Mouse (Mus musculus) retina, postnatal 7 days (tissue): ENCODE measurements around the gene Daam1.

Experiments used
- DNase-seq: peaks from one replicate; pipeline ENCODE4 v3.0.0-alpha.2; 2012; ENCODE audit warnings: low read depth, low spot score

Daam1 gene

DNA sequence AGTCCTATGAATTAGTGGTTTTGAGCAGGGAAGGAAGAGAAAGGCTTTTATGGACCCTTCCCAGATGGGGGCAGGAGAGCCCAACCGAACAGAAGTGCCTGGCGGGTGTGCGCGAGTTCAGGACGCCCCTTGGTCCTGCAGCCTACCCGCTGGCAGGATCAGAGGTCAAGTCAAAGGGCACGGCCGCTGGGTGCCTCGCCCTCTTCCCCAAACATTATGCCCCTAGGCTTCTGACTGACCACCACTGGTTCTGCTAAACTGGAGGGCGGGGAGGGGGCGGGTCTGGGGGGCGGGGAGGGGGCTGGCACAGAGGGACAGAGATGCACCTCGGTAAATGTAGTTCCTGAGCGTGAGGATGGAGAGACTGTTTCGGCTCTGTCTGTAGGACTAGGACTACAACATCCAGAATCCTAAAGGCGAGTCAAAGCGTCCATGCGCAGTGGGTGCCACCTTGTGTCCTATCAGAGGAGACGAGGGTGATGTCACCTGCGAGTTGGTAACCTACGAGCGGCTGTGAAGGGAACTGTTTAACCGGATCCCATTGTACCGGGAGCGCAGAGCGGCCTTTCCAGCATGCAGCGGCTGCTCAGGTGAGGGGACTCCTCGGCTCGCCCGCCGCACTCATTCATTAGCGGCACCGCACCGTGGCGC is at the start of gene Daam1:
Daam1 (plus strand) TSS at position 472 of the 651 bp plus-strand sequence.
- DNase-seq: peak; percentile 95

DNA sequence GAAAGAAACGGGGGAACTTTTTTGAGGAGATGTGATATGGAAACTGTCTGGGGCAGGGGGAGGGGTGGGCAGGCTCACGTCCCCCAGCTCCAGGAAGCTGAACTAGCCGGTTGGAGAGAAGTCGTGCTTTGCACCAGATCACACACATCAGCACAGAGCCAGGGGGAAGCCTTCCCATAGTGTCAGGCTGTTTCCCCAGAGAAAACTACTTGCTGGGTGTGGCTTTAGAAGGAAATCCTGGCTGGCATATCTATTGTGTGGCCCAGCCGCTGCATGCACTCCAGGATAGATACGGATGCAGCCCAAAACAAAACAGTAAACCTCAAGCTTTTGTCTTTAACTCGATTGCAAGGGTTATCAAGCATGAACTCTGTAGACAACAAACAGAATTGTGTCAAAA is 49.7 kb upstream of the Daam1 start:
- DNase-seq: no peak

GRCm38 (mm10) chr12:71783970-71784369 is 46.9 kb upstream of the Daam1 start:
- DNase-seq: no peak

DNA sequence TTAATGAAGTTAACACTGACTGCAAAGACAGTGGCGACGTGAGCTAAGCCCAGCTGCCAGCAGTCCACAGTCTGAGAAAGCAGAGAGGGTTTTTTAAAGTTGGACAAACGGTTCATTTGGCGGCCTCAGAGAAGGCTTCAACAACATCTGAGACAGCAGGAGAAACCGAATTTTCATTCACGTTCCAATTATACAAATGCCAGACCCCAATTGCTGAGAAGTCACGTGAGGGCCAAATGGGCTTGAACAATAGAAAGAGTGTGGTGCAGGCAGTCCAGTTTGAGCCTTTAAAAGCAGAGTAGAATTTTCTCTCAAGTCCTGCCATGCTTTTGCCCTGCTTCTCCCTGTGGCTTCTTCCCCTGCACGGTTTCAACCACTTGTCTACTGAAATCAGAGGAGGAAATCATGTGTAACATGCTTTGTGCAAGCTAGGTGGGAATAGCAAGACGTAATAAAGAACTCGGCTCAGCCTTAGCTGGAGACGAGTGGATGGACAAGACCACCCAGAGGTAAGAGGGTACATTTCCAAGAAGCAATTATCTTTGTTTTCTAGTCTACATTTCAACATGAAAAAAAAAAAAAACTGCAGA is 46.1 kb upstream of the Daam1 start:
- no peak for DNase-seq

DNA sequence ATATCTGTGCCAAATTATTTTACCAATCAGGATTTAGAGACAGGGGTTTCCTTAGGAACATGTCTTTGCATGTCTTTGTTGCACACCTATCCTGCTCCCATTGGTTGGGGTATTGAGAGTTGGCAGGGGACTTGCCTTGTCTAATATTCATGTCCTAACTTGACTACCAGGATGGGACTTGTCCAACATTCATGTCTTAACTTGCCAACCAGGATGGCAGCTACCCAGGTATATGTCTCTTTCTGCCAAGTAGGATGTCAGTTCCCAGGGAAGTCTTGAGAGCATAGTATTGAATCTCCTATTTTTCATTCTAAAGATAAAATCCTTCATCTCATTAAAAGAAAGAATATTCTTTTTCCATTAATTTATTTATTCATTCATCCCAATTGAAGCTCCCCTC is 44.4 kb upstream of the Daam1 start:
- DNase-seq: no peak

DNA sequence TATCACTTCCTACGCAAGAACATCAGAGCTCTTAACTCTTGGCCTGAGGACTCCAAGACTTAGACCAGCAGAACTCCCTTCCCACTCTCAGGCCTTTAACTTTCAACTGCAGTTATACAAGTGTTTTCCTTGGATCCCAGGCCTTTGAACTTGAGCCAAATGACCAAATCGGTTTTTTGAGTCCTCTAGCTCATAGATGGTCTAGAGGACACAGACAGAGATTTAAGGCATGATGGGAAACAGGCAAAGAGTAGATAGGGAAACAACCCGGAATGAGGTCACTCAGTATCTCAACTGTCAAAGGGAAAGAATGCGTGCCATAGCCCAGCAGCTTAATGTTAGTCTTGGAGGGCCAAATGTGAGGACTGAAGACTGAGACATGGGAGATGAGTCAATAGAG is 42.1 kb upstream of the Daam1 start:
- no peak for DNase-seq

DNA sequence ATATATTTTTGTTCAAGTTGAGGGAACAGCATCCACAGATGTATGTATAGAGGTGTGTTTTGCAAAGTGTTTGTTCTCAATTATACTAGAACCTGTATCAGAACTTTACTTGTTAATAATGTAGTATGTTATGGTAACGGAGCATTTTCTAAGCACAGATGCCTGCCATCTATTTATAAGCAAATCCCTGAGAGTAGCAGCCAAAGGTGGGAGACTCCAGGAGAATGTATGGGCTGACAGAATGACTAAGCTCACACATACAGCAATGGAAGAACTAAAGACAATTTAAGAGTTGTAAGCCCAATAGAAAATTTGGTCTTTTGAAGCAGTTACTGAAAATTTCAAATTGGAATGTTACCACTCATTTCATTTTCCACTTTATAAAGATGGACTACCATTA is 40.3 kb upstream of the Daam1 start:
- DNase-seq: no peak

GRCm38 (mm10) chr12:71793114-71793513 is 37.8 kb upstream of the Daam1 start:
- no peak for DNase-seq

- DNase-seq: no peak
These were observed 35.3 kb upstream of the Daam1 start for GRCm38 (mm10) chr12:71795626-71796025.

DNA sequence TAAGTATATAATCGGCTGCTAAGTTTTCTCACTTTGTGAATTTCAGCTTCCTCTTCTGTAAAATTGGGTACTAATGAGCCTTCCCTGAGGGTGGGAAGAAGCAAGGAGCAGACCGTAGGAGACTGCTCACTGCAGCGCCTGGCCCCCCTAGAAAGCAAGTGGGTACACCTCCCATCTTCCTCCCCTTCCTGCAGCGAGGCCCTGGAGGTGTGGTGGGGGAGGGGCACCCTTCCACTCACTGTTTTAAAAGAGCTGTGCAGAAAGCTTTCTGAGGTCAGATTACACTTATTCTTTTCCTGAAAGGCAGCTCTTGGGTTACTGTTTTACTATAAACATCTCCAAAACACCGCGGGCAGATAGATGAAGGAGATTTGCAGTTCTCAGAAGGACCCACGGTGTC is 34.4 kb upstream of the Daam1 start:
- DNase-seq: no peak

DNA sequence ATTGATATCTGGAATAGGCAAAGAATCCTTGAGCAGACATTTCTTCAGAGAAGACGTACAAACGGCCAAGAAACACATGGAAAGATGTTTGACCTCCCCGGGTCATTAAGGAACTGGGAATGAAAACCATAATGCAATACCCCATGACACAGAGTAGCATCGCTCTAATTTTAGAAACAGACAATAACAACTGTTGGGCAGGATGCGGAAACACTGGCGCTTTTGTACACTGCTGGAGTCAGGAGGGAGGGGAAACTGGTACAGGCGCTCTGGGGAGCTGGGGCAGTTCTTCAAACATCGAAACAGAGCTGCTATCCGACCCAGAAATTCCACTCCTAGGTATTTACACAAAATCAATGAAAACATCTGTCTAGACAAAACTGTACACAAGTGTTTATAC is 23.6 kb upstream of the Daam1 start:
- DNase-seq: no peak

DNA sequence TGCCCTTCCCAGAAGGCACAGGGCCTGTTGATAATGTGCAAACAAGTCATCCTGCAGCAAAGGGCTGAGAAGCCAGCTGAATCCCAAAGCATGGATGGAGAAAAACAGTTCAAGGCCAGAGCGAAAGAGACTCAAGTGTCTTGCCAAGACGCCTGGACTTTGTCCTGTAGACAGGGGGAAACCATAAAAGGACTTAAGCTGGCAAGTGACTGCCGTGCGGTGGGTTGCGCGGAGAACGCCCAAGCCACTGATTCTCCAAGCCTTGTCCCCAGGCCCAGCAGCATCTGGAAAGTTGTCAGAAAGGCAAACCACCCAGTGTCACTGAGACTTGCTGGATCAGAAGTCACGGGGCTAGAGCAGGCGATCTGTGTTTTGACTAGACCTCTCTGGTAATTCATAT is 22.2 kb upstream of the Daam1 start:
- no peak for DNase-seq

DNA sequence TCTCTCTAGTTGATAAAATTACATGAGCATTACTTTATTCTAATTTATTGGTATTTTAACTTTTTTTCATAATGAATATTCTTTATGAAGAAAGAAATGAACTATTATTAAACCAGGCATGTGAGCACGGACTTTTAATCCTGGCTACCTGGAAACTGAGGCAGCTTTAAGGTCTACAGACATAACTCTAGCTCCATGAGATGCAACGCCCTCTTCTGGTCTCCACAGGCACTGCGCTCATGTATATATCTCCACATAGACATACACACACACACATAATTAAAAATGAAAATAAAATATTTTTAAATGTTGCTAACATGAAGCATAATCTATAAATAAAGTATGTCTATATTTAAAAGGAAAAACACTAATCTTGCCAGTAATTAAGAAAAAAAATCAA is 21.3 kb upstream of the Daam1 start:
- no peak for DNase-seq

- DNase-seq: no peak
These were observed 18.3 kb upstream of the Daam1 start for GRCm38 (mm10) chr12:71812567-71812966.

DNA sequence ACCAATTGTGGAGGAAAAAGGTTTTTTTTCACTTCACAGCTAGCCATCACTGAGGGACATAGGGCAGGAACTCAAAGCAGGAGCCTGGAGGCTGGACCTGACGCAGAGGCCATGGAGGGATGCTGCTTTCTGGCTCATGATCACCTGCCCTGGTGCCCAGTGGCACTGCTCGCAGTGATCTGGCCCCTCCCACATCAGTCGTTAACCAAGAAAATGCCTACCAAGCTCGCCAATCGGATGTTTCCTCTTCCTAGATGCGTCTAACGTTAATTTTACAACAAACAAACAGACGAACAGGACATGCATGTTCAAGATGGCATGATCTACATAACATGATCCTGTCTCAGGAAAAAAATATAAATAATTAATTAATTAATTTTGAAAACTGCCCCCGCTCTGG is 17.6 kb upstream of the Daam1 start:
- no peak for DNase-seq

GRCm38 (mm10) chr12:71813761-71814160 is 17.1 kb upstream of the Daam1 start:
- DNase-seq: no peak

DNA sequence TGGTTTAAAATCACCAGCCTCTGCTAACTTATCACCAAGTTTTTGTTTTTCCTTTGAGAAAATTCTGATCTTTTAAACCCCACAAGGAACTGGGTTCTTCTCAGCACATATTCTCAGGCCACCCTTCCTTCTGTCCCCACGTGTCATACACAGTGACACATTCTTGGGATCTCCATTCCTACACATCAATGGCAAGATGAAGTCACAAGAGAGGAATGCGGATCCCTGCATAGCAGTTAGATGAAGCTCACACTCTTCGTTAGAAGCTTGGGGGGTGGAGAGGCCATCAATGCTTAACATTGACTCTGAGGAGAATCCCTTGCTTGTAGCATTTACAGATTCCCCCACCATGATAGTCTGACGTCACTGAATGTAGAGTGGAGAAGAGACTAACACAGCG is 10.8 kb upstream of the Daam1 start:
- DNase-seq: no peak

- DNase-seq: no peak
These were observed 9.6 kb upstream of the Daam1 start for GRCm38 (mm10) chr12:71821272-71821671.

GRCm38 (mm10) chr12:71821743-71822142 is 9.1 kb upstream of the Daam1 start:
- no peak for DNase-seq

DNA sequence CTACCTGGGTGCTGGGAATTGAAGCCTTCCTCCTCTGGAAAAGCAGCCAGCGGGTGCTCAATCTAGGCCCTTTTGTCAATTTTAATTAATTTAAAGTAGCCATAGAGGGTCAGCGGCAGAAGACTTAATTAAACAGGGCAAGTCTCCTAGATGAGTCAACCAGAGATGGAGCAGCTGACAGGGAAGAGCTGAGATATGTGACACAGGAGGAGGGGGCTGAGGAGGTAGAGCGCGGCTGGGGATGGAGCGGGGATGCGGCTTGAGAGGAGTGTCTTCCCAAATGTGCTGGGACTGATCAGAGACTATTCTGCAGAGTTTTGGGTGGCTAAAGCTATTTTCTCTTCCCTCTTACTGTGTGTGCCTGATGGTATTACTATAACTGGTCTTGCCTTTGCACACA is 6.0 kb upstream of the Daam1 start:
- DNase-seq: no peak

DNA sequence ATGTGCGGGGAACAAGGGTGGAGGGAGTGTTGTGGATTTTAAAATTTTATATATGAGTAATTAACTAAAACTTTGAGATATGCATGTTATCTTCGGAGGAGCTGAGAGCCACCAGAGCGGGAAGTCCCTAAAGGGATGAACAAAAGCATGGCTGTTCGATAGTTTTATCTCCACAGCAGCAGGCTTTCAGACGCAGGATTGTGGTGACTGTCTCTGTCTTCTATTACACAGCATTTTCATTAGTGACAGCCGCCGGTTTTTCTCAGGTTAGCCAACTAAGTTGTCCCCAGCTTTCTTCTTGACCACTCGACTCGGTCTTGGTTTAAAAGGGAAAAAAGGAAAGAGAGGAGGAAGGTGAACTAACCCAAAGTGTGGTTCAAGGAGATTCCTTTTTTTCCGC is 739 bp upstream of the Daam1 start:
- no peak for DNase-seq

- DNase-seq: no peak
These were observed 595 bp downstream of the Daam1 start for GRCm38 (mm10) chr12:71831258-71832087.

- no peak for DNase-seq
These were observed 1.3 kb downstream of the Daam1 start for GRCm38 (mm10) chr12:71832225-71832624.
